Mouse (Mus musculus): Measurements from ENCODE around the gene Sod3. TPM values are rescaled to one million over a fixed set of nuclear protein-coding genes. Genes with fewer than 3 reads are reported as not detected.

Sod3 gene
- polyA plus RNA-seq, 1 experiment from 2014 or later, result 0.97 TPM

GRCm38 (mm10) chr5:52391471-52391870 is 27.9 kb downstream of the Sod3 start:
- Histone ChIP-seq H3K9me3 (replicated peaks; ENCODE audit: control insufficient read depth, low read length) (no peaks in the 10 kb centered on the region), H3K27me3 (replicated peaks; ENCODE audit: control insufficient read depth, insufficient read depth, low read length) (no peaks in the 10 kb centered on the region), H3K9ac (ENCODE audit: low read length) (no peak overlapping the region), H3K4me2 (ENCODE audit: low read length) (no peak overlapping the region), H3K36me3 (ENCODE audit: control insufficient read depth, insufficient read depth, low read length) (no peaks in the 10 kb centered on the region), H3K4me3 (ENCODE audit: low read depth, low read length) (no peak overlapping the region), H3K4me1 (ENCODE audit: control insufficient read depth, insufficient read depth, low read length) (no peaks in the 10 kb centered on the region), H3K27ac (ENCODE audit: low read depth, low read length) (no peak overlapping the region)
- ATAC-seq, result no peak
- 74% methylated on average over 16 of the region's 16 CpGs for WGBS
- DNase-seq (ENCODE audit: low spot score), result no peak

- H3K27ac ChIP-seq (ENCODE audit: low read depth, low read length), result no peak overlapping the region
- ATAC-seq (no peak), DNase-seq (ENCODE audit: low spot score) (no peak)
- H3K9ac ChIP-seq (ENCODE audit: low read length), result no peak overlapping the region
- H3K4me3 ChIP-seq (ENCODE audit: low read depth, low read length), result no peak overlapping the region
- H3K4me2 ChIP-seq (ENCODE audit: low read length), result no peak overlapping the region
- H3K27me3 ChIP-seq (replicated peaks; ENCODE audit: control insufficient read depth, insufficient read depth, low read length), result no peaks in the 10 kb centered on the region
- WGBS, result 87% methylated on average over 4 of the region's 4 CpGs
- H3K9me3 ChIP-seq (replicated peaks; ENCODE audit: control insufficient read depth, low read length), result no peaks in the 10 kb centered on the region
- no peaks in the 10 kb centered on the region for H3K4me1 ChIP-seq (ENCODE audit: control insufficient read depth, insufficient read depth, low read length)
- H3K36me3 ChIP-seq (ENCODE audit: control insufficient read depth, insufficient read depth, low read length), result no peaks in the 10 kb centered on the region
These were observed 30.2 kb downstream of the Sod3 start for GRCm38 (mm10) chr5:52393756-52394155.

GRCm38 (mm10) chr5:52404373-52404772 is 40.8 kb downstream of the Sod3 start:
- Histone ChIP-seq H3K9ac (ENCODE audit: low read length) (no peak overlapping the region), H3K27me3 (replicated peaks; ENCODE audit: control insufficient read depth, insufficient read depth, low read length) (no peaks in the 10 kb centered on the region), H3K4me3 (ENCODE audit: low read depth, low read length) (no peak overlapping the region), H3K4me2 (ENCODE audit: low read length) (no peak overlapping the region), H3K4me1 (ENCODE audit: control insufficient read depth, insufficient read depth, low read length) (no peaks in the 10 kb centered on the region), H3K36me3 (ENCODE audit: control insufficient read depth, insufficient read depth, low read length) (no peaks in the 10 kb centered on the region), H3K27ac (ENCODE audit: low read depth, low read length) (no peak overlapping the region), H3K9me3 (replicated peaks; ENCODE audit: control insufficient read depth, low read length) (no peaks in the 10 kb centered on the region)
- 84% methylated on average over 8 of the region's 8 CpGs for WGBS
- no peak for DNase-seq (ENCODE audit: low spot score)
- ATAC-seq, result no peak

DNA sequence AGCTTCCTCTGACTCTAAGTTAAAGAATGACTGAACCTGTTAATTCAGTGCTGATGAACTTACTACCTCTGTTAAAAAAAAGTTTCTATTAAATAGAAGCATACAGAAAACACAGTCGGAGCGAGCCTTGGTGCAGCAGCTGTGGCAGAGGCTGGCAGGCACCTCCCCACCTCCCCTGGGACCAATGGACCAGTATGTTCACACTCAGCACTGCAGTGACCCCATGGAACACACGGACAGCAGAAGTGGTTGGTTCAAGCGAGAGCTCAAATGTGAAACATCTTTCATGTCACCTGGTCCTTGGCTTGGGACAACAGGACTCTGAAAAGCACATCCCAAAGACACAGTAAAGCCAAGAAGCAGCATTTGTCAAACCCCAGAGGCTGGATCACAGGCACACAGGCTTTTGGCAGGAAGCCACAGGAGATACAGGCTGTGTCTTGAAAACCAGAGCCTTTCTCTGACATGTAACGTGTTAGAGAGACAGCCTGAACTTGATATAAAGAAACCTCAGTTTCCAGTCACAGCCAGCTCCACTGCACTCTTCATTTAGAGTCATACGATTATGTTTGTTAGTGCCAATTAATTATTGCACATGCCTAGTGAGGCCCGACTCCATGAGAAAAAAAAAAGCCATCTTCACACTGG is 45.2 kb downstream of the Sod3 start:
- peak; percentile 61 for DNase-seq (ENCODE audit: low spot score)

GRCm38 (mm10) chr5:52410197-52410596 is 46.6 kb downstream of the Sod3 start:
- no peaks in the 10 kb centered on the region for H3K9me3 ChIP-seq (replicated peaks; ENCODE audit: control insufficient read depth, low read length)
- ATAC-seq (no peak), DNase-seq (ENCODE audit: low spot score) (no peak)
- no peaks in the 10 kb centered on the region for H3K36me3 ChIP-seq (ENCODE audit: control insufficient read depth, insufficient read depth, low read length)
- no peaks in the 10 kb centered on the region; the same call in 1 of the 2 replicates for H3K4me1 ChIP-seq (ENCODE audit: control insufficient read depth, insufficient read depth, low read length)
- H3K4me2 ChIP-seq (ENCODE audit: low read length), result no peak overlapping the region
- no peak overlapping the region for H3K9ac ChIP-seq (ENCODE audit: low read length)
- H3K4me3 ChIP-seq (ENCODE audit: low read depth, low read length), result no peak overlapping the region
- WGBS, result 90% methylated on average over 12 of the region's 12 CpGs
- no peaks in the 10 kb centered on the region for H3K27me3 ChIP-seq (replicated peaks; ENCODE audit: control insufficient read depth, insufficient read depth, low read length)
- no peak overlapping the region for H3K27ac ChIP-seq (ENCODE audit: low read depth, low read length)

More for the DNA sequence above, 45.2 kb downstream of the Sod3 start:
- Histone ChIP-seq H3K4me3 (ENCODE audit: low read depth, low read length) (no peak overlapping the region), H3K4me1 (ENCODE audit: control insufficient read depth, insufficient read depth, low read length) (no peaks in the 10 kb centered on the region; the same call in 1 of the 2 replicates), H3K36me3 (ENCODE audit: control insufficient read depth, insufficient read depth, low read length) (no peaks in the 10 kb centered on the region), H3K9ac (ENCODE audit: low read length) (no peak overlapping the region), H3K9me3 (replicated peaks; ENCODE audit: control insufficient read depth, low read length) (no peaks in the 10 kb centered on the region), H3K27ac (ENCODE audit: low read depth, low read length) (no peak overlapping the region), H3K4me2 (ENCODE audit: low read length) (no peak overlapping the region), H3K27me3 (replicated peaks; ENCODE audit: control insufficient read depth, insufficient read depth, low read length) (no peaks in the 10 kb centered on the region)
- peak; percentile 21; the same call in 1 of the 2 replicates for ATAC-seq
- 64% methylated on average over 7 of the region's 7 CpGs for WGBS

GRCm38 (mm10) chr5:52411567-52411966 is 48.0 kb downstream of the Sod3 start:
- WGBS, result 58% methylated on average over 3 of the region's 3 CpGs

DNA sequence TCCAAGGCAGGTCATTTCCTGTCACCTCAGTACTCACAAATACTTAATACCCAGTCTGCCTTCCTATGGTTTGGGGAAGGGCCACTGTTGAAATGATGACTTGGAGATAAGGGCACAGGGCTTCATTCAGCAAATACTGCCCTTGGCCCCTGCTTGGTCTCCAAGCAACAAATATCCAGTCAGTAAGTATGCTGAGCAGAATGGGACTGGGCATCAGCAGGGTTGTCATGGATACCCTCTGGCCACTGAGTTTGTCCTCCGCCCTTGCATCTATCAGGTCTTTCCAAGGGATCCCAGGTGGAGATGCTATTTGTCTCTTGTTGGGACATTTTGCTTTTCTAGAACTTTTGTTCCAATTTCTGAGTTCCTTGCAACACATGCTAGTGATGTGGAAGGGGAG is 51.6 kb downstream of the Sod3 start:
- ATAC-seq (no peak), DNase-seq (ENCODE audit: low spot score) (no peak)
- 64% methylated on average over 1 of the region's 1 CpGs for WGBS
- Histone ChIP-seq H3K4me1 (ENCODE audit: control insufficient read depth, insufficient read depth, low read length) (no peaks in the 10 kb centered on the region), H3K27ac (ENCODE audit: low read depth, low read length) (no peak overlapping the region), H3K27me3 (replicated peaks; ENCODE audit: control insufficient read depth, insufficient read depth, low read length) (no peaks in the 10 kb centered on the region), H3K9me3 (replicated peaks; ENCODE audit: control insufficient read depth, low read length) (no peaks in the 10 kb centered on the region), H3K9ac (ENCODE audit: low read length) (no peak overlapping the region), H3K36me3 (ENCODE audit: control insufficient read depth, insufficient read depth, low read length) (no peaks in the 10 kb centered on the region), H3K4me2 (ENCODE audit: low read length) (no peak overlapping the region), H3K4me3 (ENCODE audit: low read depth, low read length) (no peak overlapping the region)

More at GRCm38 (mm10) chr5:52411567-52411966, 48.0 kb downstream of the Sod3 start:
- ATAC-seq (no peak), DNase-seq (ENCODE audit: low spot score) (no peak)
- no peak overlapping the region for H3K4me3 ChIP-seq (ENCODE audit: low read depth, low read length)
- H3K4me2 ChIP-seq (ENCODE audit: low read length), result no peak overlapping the region
- H3K9me3 ChIP-seq (replicated peaks; ENCODE audit: control insufficient read depth, low read length), result no peaks in the 10 kb centered on the region
- no peaks in the 10 kb centered on the region for H3K27me3 ChIP-seq (replicated peaks; ENCODE audit: control insufficient read depth, insufficient read depth, low read length)
- H3K9ac ChIP-seq (ENCODE audit: low read length), result no peak overlapping the region
- no peaks in the 10 kb centered on the region; the same call in 1 of the 2 replicates for H3K4me1 ChIP-seq (ENCODE audit: control insufficient read depth, insufficient read depth, low read length)
- H3K36me3 ChIP-seq (ENCODE audit: control insufficient read depth, insufficient read depth, low read length), result no peaks in the 10 kb centered on the region
- no peak overlapping the region for H3K27ac ChIP-seq (ENCODE audit: low read depth, low read length)

GRCm38 (mm10) chr5:52415917-52416316 is 52.3 kb downstream of the Sod3 start:
- no peaks in the 10 kb centered on the region for H3K27me3 ChIP-seq (replicated peaks; ENCODE audit: control insufficient read depth, insufficient read depth, low read length)
- H3K27ac ChIP-seq (ENCODE audit: low read depth, low read length), result no peak overlapping the region
- H3K4me3 ChIP-seq (ENCODE audit: low read depth, low read length), result no peak overlapping the region
- DNase-seq (ENCODE audit: low spot score) (no peak), ATAC-seq (no peak; the same call in 1 of the 2 replicates)
- no peaks in the 10 kb centered on the region for H3K4me1 ChIP-seq (ENCODE audit: control insufficient read depth, insufficient read depth, low read length)
- 90% methylated on average over 6 of the region's 6 CpGs for WGBS
- H3K4me2 ChIP-seq (ENCODE audit: low read length), result no peak overlapping the region
- no peaks in the 10 kb centered on the region for H3K9me3 ChIP-seq (replicated peaks; ENCODE audit: control insufficient read depth, low read length)
- no peaks in the 10 kb centered on the region for H3K36me3 ChIP-seq (ENCODE audit: control insufficient read depth, insufficient read depth, low read length)
- H3K9ac ChIP-seq (ENCODE audit: low read length), result no peak overlapping the region

DNA sequence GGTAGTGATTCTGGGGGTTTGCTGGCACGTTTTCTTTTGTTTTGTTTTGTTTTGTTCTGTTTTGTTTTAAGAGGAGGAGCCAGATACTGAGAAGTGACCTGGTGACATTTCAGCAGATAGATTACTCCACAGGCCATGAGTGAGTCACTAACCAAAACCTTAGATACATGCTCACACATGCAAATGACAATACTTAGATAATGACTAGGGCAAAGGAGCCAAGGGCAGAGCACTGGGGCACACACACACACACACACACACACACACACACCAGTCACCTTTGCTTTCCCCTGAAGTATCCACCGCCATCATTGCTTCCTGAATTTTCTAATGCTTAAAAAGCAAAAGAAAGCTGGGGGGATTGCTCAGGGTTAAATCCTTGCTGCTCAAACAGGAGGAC is 52.9 kb downstream of the Sod3 start:
- no peak overlapping the region for H3K4me3 ChIP-seq (ENCODE audit: low read depth, low read length)
- ATAC-seq (no peak), DNase-seq (ENCODE audit: low spot score) (no peak)
- H3K36me3 ChIP-seq (ENCODE audit: control insufficient read depth, insufficient read depth, low read length), result no peaks in the 10 kb centered on the region
- H3K9ac ChIP-seq (ENCODE audit: low read length), result no peak overlapping the region
- H3K9me3 ChIP-seq (replicated peaks; ENCODE audit: control insufficient read depth, low read length), result no peaks in the 10 kb centered on the region
- WGBS, result 57% methylated on average over 2 of the region's 2 CpGs
- no peak overlapping the region for H3K27ac ChIP-seq (ENCODE audit: low read depth, low read length)
- no peaks in the 10 kb centered on the region for H3K4me1 ChIP-seq (ENCODE audit: control insufficient read depth, insufficient read depth, low read length)
- no peak overlapping the region for H3K4me2 ChIP-seq (ENCODE audit: low read length)
- H3K27me3 ChIP-seq (replicated peaks; ENCODE audit: control insufficient read depth, insufficient read depth, low read length), result no peaks in the 10 kb centered on the region

Data from forebrain, embryonic 14.5 days (tissue).